Mouse (Mus musculus) cerebellum, postnatal 25 days (tissue): ENCODE measurements at regions not wholly inside any gene's neighbourhood (a gene's known extent, or its start where the extent isn't known, plus 50 kb on each side); places are given as distances from the start of the nearest gene placed in this dataset.

Source experiments
- DNase-seq, 2 experiments: peaks; one replicate each; pipeline ENCODE4 v3.0.0; 2021; ENCODE audit warnings: mixed read lengths in 2 of 2

DNA sequence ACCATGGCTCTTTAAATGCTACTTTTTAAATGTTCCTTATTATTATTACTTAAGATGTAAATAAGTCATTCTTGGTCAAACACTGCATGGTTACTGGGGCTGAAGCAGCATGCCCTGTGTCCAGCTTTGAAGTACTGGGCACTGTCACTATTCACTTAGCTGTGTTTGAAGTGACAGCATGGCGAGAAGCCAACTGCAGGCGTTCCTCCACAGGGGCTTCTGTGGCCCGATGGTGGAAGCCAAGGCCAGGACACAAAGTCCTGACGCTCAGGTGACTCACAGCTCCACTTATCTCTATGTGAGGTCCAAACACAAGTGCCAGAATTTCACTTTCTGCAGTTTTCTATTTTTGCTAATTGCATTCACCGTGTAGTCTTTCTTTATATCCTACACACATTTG is 65.3 kb downstream of the Cdca7 start:
- DNase-seq, result peak in 1 of 2 experiments; percentile 35

DNA sequence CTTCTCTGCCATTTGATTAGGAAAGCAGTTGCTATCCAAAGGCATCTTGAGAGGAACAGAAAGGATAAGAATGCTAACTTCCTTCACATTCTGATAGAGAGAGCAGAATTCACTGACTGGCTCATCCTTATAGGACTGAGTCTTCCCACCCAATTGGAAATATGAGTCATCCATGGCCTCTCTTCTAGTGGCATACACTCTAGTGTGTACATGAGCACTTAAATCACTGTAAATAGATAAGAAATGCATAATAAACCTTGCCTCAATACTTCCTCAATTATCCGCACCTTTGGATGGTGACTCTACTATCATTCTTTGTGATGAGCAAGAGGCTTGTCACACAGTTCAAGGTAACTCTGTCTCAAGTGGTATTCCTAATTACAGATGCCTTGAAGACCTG is 69.5 kb downstream of the Cdca7 start:
- no peak for DNase-seq

DNA sequence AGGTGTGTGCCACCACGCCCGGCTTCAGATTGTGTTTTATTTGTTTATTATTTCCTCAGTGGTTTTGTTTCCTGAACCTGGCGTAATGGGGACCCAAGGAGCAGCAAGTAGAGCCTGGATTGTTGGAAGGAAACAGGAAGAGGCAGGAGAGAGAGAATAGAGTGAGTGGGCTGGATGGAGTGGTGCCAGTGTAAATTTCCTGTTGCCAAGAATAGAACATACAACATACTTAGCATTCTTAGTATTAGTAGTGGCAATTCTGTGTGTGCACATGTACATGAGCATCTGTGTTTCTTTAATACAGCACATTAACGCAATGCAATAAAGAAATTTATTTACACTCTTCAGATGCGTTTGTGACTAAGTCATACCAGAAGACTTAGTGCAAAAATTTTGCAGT is 70.5 kb downstream of the Cdca7 start:
- DNase-seq, result no peak

DNA sequence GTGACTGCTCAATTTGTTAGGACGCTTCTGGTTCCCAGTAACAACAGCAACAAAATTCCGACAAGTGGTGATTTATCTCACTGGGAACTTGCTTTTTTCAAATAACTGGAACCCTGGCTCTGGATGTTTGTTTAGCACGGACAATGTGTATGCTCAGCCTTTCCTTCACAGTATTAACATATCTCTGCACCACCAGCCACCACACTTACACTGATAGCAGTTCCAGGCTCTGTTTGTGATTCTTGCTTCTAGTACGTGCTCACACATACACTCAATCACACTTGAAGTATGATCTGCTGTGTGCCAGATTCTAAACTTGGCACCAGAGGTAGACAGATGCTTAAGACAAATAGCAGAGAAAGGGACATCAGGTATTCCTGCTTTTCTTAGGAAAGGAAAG is 71.0 kb downstream of the Cdca7 start:
- no peak for DNase-seq

DNA sequence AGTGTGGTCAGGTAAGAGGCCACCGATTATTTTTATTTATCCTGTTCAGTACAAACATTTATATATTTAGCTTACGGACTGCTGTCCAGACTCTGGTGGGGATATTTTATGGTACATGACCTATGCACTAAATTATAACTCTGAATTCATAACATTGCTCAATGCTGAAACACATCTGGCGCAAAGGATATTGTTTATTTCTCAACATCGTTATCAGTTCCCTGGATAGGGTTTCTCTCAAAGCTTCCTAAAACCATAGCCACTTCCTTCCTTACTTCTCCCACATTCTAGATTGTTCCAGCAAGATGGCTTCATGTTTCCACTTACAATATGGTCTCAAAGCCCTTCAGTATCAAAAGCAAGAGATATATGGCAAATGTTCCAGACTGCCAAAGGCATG is 75.3 kb downstream of the Cdca7 start:
- no peak for DNase-seq

DNA sequence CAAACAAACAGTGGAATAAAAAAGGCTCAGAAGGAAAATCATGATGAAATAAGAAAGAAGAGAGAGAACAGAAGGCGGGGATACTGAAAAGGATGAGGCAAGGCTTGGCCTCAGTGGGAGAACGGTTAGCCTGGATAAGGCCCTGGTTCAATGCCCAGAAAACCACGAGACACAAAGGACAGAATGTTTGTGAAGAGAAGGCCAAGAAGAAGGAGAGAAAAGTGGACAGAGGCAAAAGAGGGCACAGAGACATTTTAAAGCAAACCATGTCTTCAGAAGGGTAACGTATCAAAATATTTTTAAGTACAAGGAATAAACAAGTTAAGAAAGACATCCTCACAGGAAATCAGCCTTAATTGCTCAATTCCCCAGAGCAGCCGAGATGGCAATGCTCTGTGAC is 78.6 kb downstream of the Cdca7 start:
- DNase-seq, result no peak

DNA sequence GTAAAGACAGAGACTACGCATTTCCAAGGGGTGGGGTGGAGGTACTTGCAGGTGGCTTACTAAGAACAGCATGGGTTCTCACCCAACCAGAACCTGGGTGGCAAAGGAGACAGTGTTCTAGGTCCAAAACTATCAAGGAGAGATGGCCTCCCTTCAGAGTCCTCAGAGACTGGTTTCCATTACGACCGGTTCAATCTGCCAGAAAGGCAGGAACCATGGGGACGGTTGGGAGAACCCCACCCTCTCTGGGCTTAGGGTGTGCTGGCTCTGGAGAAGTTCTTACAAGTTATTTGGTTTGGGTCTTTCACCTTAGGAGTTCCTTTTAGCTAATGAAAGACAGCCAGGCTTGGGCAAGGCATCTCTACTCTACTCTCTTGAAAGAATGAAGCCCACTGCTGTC is 79.2 kb downstream of the Cdca7 start:
- no peak for DNase-seq

DNA sequence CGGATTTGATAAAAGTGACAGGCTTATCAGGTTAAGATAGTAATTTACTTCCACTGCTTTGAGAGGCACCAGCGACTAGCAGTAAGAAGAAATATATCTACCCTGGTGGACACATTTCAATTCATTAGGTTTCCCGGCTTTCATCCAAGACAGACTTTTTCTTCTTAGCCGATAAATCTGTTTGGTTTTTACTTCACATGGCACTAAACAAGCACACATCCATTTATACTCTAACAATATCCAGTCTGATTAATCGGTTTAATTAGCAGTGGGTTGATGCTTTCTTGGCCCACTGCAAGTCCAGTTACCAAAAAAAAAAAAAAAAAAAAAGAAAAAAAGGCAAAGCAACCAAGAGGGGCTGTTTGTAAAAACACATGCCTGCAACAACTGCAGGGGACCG is 79.6 kb downstream of the Cdca7 start:
- DNase-seq, result no peak

DNA sequence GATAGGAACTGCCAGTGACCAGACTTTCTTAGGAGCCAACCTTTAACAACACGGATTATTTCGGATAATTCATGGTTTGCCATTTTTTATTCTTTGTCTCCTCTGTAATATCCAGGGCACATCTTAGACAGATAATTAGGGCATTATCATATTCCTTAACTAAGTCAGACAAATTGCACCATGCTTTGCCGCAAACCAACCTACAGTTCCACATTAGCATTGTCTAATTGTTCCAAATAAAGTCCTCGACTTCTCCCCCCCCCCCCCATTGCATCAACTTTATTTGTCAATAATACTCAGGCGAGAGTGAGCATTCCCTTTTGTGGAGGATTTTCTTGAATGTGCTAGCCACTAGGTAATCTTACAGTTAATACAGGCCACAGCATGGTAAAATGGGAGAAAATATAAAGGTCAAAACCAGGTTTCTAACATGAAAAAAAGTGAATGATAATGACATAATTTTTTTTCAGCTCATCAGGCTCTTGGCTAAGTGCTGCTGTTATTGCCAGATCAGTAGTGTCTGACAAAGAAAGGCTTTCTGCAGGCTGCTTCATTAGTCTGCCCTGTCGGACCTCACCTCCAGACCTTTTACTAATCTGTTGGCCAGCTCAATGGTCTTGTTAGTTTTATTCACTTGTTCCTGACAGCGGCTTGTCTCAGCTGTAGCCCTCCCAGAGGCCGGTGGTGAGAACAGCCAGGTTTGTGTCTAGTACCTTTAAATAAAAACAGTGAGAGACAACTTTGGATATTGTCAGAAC is 80.3 kb downstream of the Cdca7 start:
- no peak for DNase-seq

DNA sequence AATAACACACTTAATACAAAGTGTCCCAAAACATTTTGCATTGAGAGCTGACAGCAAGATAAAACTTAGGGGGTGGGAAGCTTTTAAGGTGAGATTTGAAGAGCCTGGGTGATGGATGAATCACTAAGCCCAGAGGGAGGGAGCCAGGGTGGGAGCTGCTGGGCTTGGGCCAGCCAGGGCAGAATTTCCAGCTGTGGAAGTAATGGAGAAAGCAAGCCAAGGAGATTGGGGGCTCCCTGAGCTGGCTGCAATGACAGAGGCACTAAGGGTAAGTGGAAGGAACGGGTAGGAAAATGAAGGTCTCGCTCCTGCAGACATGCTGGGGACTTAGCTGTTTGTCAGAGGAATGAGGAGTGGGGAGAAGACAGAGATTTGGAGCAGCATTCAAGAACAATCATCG is 81.2 kb downstream of the Cdca7 start:
- no peak for DNase-seq

DNA sequence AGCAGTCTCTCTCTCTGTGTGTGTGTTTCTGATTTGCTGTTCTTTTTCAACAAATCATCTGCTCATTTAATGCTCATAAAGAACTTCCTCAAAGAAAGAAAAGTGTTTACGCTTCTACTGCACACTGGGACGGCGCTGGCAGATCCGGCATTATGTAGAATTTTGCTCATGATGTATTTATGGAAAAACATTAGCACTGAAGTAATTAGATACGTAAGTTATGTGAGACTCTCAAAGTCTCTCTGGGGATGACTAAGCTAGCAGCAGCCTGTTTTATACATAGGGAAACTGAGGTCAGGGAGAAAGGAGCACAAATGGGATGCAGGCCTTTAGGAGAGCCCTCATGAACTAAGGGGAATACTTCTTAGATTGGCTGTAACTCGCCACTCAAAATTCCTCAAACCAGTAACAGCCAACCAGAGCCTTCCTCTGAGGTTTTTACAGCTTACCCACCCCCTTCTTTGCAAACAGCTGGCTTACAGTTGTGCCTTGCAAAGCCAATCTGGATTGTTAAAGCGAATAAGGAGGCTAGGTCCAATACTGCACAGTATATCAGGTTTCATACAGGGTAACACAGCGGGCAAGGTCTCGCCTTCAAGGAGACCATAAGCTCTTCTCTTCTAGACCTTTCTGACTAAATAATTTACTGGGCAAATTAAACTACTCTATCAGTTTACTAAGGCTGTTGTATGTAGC is 81.8 kb downstream of the Cdca7 start:
- no peak for DNase-seq

DNA sequence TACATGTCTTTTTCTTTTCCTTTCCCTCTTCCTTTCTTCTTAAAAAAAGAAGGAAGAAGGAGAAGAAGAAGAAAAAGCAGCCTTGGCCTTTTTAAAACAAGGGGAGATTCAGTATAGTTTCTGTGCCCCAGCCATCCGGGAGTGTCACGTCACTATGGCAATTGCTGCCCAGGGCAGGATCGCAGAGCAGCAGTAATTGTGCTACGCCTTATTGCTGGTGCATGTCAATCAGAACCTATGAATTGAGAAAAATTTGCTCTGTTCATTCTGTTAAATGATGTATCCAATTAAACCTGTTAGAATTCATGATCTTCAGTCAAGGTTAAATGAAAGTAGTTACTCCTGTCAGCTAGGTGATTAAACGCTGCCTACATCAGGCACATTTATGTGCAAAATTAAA is 85.4 kb downstream of the Cdca7 start:
- DNase-seq, result no peak

DNA sequence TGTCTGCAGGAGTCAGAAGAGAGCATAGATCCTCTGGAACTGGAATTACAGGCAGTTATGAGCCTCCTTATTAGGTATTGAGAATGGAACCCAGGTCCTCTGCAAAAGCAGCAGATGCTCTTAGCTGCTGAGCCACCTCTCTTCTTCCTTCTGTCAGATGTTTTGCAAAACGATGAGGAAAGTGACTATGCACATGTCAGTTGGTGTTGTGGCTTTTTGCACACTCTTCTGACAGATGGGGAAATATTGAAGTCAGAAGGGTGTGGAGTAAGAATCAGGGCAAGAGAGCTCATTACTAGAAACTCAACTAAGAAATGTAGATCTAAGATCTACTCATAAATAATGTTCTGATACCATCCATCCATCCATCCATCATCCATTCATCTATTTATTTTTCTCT is 102.4 kb downstream of the Cdca7 start:
- no peak for DNase-seq

DNA sequence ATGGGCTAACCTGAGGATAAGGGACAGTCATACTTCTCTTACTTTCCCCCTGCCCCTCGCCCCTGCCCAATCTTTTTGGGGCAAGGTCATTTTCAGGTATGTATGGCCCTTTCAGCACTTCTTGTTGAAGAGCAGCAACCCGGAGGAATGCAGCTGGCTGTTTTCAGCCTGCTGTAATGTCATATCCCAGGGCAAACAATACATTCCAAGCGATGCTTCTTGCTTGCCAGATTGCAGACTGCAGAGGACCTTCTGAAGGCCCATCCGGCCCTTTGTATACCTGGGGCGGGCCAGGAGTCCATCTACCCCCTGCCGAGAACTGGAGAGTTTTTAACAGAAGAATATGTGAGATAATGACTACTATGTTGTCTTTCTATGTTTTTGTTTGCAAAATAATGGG is 105.2 kb downstream of the Cdca7 start:
- DNase-seq, result no peak

DNA sequence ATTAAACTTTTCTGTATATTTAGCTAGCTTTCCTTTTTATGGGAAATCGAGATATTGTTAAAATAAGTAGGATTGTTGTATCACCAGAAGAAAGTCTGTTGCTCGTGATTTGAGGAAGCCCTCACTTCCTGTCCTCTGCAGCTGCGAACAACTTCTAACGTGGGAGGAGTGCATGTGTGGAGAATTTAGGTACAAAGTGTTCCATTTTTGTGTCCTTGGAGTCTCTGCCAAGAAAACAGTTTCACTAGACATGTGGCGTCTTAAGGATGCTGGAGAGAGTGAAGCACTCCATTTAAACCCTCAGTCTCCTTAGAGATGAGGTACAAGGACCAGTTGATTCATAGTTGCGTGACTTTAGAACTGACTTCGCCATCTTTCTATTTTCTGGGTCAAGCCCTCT is 112.9 kb downstream of the Cdca7 start:
- DNase-seq, result no peak

DNA sequence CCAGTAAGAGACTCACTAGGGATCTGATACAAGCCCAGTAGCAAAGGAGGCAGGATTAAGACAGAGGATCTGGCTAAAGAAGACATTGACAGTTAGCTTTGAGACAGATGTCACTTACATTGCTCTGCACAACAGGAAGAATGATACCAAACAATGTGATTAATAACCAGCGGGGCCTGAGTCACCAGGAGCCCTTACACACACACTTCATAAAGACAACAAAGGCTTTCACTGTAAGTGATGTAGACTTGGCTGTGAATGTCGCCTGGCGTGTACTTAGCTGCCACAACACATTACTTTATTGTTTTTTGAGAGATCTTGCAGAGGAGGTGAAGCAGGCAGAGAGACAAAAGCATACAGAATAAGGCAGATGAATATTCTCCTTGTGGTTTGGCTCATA is 116.1 kb downstream of the Cdca7 start:
- no peak for DNase-seq

DNA sequence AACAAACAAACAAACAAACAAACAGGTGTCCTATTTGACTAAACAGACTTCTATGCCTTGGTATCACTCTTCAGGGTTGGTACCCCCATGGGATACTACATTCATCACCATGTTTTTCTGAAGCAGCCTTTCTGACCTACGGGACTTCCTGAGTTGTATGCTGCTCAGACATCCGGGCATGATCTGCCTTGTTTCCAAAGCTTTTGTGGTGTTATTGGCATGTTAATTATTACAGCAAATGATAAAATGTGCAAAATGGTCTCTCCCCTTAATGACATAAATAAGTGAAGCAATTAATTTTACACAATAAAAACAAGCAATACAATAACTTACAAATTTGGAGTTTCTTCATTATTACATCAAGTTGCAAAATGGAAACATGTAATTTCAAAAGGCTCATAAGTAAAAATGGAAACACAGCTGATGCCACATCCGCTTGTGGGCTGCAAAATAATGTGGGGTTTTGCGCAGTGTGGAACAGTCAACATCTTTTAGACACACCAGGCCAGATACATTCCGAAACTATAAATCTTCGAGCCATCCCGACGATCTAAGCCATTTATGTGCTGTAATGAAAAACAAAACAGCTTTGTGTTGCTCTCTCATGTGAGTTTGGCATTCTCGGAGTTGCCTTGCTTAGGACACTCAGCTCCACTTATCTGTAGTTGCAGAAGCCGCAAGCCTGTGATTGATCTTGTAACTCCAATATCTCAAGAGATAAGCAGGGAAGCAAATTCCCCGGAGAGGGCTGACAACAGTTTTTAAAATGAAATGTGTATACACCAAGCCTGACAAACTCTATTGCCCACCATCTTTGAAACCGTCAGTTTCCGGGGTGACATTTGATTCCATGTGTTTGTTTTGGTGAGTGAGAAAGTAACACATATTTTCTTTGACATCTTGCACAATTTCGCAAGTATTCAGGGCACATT is 121.3 kb downstream of the Cdca7 start:
- DNase-seq, result no peak

DNA sequence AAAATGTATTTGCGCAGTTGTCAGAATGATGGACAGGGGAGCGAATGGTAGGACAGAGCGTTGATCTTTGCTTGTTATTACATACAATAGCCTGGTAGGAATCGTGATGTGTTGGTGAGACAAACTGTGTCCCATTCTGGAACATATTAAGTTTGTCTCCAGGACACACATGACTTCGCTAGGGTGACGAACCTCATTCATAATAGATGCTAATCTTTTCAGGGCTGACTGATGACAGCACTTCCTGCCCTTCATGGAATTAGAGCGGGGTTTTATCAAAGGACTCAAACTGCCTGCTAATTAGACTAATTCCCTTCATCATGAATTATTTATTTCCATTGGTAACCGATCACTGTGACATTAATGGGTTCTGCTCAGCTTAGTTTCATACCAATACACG is 122.0 kb downstream of the Cdca7 start:
- no peak for DNase-seq

DNA sequence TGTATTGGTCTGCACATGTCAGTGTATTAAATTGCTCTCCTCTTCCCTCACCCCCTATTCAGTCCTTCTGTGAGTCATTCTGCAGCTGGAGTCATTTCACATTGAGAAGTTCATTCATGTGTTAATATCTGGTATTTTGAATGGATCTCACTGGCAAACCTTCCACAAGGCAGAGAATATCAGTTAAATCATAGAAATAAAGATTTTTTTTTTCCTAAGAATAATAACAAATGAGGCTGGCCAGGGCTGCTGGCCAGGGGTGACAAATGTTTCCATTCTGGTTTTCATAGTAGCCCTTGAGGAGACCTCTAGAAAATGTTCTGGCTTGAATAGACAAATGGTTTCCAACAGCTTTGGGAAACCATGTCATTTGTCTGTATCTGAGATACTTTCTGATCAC is 124.8 kb downstream of the Cdca7 start:
- DNase-seq, result no peak

DNA sequence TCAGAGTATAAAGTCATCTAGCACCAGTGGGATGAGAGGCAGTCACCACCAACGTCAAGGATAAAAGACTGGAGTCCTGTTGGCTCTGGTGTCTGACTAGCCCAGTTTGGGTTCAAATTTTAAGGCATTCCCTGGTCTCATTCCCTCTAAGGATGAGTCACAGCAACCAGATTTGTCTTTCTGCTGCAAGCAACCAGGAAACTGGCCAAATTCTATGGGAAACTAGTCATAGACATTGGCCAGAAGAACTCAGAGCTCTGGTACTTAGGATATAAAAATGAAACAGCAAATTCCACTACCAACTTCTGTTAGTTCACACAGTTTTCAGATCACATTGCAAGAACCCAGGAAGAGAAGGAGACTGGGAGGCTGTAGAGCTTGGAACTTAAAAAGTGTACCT is 126.2 kb downstream of the Cdca7 start:
- no peak for DNase-seq

DNA sequence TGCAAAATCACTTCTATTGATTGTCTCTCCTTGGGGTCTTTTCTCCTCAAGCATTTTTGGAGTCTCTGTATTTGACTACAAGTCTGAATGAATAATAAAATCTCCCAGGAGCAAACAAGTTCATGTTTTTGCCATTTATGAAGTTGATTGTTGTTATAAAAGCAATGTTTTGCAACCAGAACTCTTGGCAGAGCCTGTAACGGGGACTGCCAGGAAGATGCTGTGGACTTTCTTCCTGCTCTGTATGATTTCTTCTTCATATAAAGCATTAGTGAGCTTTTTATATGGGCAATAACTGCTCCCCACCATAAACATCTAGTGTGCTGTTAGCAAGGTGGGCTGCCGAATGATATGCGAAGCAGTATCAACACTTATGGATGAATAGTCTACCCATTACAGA is 136.3 kb downstream of the Cdca7 start:
- DNase-seq, result no peak

DNA sequence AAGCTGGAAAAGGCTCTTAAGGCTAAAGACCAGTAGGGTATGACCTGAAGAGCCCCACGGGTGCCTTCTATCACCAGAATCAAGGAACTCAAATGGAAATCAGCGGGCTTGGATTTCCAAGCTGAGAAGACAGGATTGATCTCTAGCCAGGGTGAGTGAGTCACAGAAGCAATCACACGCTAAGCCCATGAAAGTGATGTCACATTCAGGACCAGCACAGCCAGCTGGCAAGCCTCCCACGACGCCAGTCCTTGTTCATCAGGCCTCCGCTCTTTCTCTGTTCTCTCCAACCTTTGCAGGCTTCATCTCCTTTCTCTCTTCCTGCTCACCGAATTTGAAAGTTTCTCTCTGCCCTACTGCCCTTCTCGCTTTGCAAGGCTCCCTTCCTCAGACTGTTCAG is 138.3 kb downstream of the Cdca7 start:
- peak; percentile 55 to 79 for DNase-seq

DNA sequence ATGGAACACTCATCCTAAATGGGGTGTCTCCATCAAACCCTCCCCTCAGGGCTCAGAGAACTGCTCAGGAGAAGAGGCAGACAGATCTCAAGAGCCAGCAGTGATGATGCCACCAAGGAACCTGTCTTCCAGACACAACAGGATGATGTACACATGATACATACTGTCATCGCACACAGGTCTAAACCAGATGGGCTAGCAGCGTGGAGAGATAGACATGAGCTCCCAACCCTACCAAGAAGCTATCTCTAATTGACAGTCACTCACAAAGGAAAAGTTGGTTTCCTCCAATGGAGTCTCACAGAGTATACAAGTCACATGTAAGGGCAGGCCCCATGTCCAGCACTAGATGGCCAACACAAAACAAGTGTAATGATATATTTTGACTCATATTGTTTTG is 139.9 kb downstream of the Cdca7 start:
- no peak for DNase-seq

DNA sequence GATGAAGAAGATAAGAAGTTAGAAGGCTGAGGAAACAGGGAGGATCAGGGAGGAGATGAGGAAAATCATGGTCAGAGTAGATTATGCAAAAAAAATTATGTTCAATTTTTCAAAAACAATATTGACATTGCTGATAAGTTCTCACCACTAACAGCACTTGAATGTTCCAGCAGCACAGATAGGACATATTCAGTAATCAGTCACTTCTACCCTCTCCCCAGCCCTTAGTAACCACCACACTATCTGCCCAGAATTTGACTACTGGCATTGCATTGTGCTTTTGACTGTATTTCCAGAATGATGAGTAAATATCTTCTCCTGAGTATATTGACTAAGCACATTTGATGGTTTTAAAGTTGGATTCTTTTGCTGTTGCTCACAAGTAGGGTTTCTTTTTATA is 140.5 kb downstream of the Cdca7 start:
- no peak for DNase-seq
